Mouse (Mus musculus) kidney, postnatal 0 days (tissue): ENCODE data around the gene Ctcf. TPM values are rescaled to one million over a fixed set of nuclear protein-coding genes. Genes with fewer than 3 reads are reported as not detected.
A peak's percentile ranks its signal among the peaks of the same experiment; 100 is the strongest.

Experiments
- ATAC-seq: fragments of 200-750 bp; cut with Nextera tagmentation; replicated peaks from 2 replicates; pipeline ENCODE4 v1.8.0; 2017; ENCODE audit warnings: low read depth, moderate number of reproducible peaks, moderate TSS enrichment, moderate library complexity; ENCODE audit not compliant: low FRiP score
- DNase-seq: peaks from one replicate; pipeline ENCODE4 v3.0.0-alpha.2; 2016; ENCODE audit warnings: low spot score
- H3K27ac ChIP-seq: fragments of 300-500 bp; sonication (generic); 2 replicates; pipeline ENCODE4 v1.5.1; 2014; ENCODE audit warnings: mild to moderate bottlenecking
- H3K27me3 ChIP-seq: fragments of 300-500 bp; sonication (generic); 2 replicates; pipeline ENCODE4 v1.6.1; 2014; ENCODE audit warnings: low read length, mixed read lengths; ENCODE audit not compliant: insufficient read depth
- H3K36me3 ChIP-seq: fragments of 300-500 bp; sonication (generic); 2 replicates; pipeline ENCODE4 v1.6.1; 2014; ENCODE audit warnings: low read length, mixed read lengths; ENCODE audit not compliant: insufficient read depth
- H3K4me1 ChIP-seq: fragments of 300-500 bp; sonication (generic); replicated peaks from 2 replicates; pipeline ENCODE4 v1.6.1; 2014; ENCODE audit warnings: antibody characterized with exemption, low read length, mixed read lengths; ENCODE audit not compliant: insufficient read depth
- H3K4me2 ChIP-seq: fragments of 300-500 bp; sonication (generic); 2 replicates; pipeline ENCODE4 v1.6.1; 2014; ENCODE audit warnings: mild to moderate bottlenecking, low read length, moderate library complexity, mixed read lengths
- H3K4me3 ChIP-seq: fragments of 300-500 bp; sonication (generic); replicated peaks from 2 replicates; pipeline ENCODE4 v1.5.1; 2014; ENCODE audit warnings: low read depth, low read length
- H3K9ac ChIP-seq: fragments of 300-500 bp; sonication (generic); 2 replicates; pipeline ENCODE4 v1.6.1; 2014; ENCODE audit warnings: low read depth, low read length
- H3K9me3 ChIP-seq: fragments of 300-500 bp; sonication (generic); replicated peaks from 2 replicates; pipeline ENCODE4 v1.6.1; 2016; ENCODE audit warnings: low read length, inconsistent platforms, mixed read lengths
- CTCF ChIP-seq: IDR thresholded peaks from 2 replicates; pipeline ENCODE4 v1.5.1; 2016; ENCODE audit warnings: antibody characterized with exemption, low read depth, mild to moderate bottlenecking, moderate library complexity
- WGBS: fragments of 180-500 bp; shearing (Covaris S2); extraction: QIAGEN DNeasy Blood & Tissue Kit; methylation state at CpG from one replicate; pipeline ENCODE4 v1.1.7; 2014; 5-methylcytosine and 5-hydroxymethylcytosine counted together
- polyA plus RNA-seq: library from polyadenylated mRNA; unstranded; fragments of >200 nt; fragmentation: Nextera tagmentation; extraction: Ambion mirVana; gene quantifications from 2 replicates; pipeline ENCODE4 v1.2.1, GENCODE M21; 2015

Ctcf gene
- polyA plus RNA-seq, 1 experiment from 2014 or later = 89.4 TPM

DNA sequence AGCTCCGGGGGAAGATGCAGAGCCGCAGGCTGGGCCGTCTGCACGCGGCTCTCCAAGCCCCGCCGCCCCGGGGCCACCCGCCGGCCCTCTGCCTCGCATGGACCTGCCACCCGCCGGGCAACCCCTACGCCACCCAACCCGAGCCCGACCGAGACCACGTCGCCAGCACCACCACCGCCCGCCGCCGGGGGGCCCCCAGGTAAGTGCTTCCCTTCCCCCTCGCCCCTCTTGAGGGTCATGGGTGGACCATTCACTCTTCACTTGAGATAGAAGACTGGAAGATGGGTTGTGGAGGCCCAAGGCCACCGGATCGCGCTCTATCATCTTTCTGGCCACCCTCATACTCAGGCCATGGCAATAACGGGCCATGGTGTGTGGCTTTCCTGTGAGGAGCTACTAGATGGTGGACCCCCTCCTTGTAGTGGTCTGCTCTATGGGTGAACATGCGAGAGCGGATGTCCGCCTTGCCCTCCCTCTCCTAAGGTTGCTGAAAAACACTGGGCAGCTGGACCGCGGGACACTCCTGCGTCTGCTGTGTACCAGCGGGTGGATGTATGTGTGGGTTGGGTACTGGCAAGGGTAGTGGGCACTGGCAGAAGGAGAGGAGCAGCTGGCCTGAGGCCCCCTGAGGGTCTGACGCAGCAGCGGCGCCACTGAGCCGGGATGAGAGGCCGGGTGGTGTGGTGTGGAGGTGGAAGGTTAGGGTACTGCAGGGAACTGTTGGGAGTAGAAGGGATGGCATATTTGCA, 57.9 kb downstream of the Ctcf start:
- H3K27ac ChIP-seq = no peak overlapping the region
- no peaks in the 10 kb centered on the region for H3K36me3 ChIP-seq
- H3K9me3 ChIP-seq = no peaks in the 10 kb centered on the region
- peak overlapping the region; percentile 95 for H3K4me2 ChIP-seq
- TF ChIP-seq CTCF = no peak
- H3K9ac ChIP-seq = 0 out of 2 replicates have a peak overlapping the region, but pooled peaks have one; percentile 31
- H3K27me3 ChIP-seq = no peaks in the 10 kb centered on the region
- ATAC-seq = peak; percentile 11; the same call in 1 of the 2 replicates
- H3K4me1 ChIP-seq = peaks cover 10% of the 10 kb centered on the region
- DNase-seq = no peak
- peak overlapping the region; percentile 44 for H3K4me3 ChIP-seq
- WGBS = 10% methylated on average over 40 of the region's 40 CpGs

GRCm38 (mm10) chr8:105695080-105695780, 58.9 kb downstream of the Ctcf start:
- DNase-seq (no peak), ATAC-seq (no peak)
- Histone ChIP-seq H3K27ac (no peak overlapping the region), H3K9me3 (no peaks in the 10 kb centered on the region), H3K4me3 (no peak overlapping the region), H3K4me2 (no peak overlapping the region), H3K27me3 (no peaks in the 10 kb centered on the region), H3K4me1 (peaks cover 14% of the 10 kb centered on the region), H3K36me3 (no peaks in the 10 kb centered on the region), H3K9ac (no peak overlapping the region)
- TF ChIP-seq CTCF = no peak
- 77% methylated on average over 30 of the region's 30 CpGs for WGBS

DNA sequence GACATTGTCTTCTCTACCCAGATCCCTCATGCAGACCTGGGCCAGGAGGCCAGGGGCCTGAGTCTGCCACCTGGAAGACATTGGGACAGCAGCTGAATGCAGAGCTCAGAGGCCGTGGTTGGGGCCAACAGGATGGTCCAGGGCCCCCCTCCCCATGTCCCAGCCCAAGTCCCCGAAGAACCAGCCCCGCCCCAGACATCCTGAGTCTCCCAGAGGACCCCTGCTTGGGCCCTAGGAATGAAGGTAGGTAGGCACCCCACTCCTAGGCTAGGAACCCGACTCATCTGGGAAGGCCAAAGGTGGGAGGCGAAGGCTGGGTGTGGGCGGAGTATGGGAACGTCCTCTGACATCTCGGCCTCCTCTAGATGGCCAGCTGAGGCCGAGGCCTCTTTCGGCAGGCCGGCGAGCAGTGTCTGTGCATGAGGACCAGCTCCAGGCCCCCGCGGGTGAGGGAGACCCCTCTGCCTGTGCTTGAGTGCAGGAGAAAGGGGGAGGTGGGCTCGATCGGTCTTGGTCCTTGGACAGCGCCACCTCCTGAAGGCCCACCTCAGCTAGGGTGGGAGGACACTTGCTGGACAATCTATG, 60.9 kb downstream of the Ctcf start:
- no peaks in the 10 kb centered on the region for H3K9me3 ChIP-seq
- H3K4me2 ChIP-seq = no peak overlapping the region
- H3K27ac ChIP-seq = no peak overlapping the region
- H3K9ac ChIP-seq = no peak overlapping the region
- no peak overlapping the region for H3K4me3 ChIP-seq
- no peaks in the 10 kb centered on the region for H3K27me3 ChIP-seq
- 84% methylated on average over 17 of the region's 17 CpGs for WGBS
- DNase-seq (no peak), ATAC-seq (no peak)
- peaks cover 22% of the 10 kb centered on the region for H3K4me1 ChIP-seq
- no peaks in the 10 kb centered on the region for H3K36me3 ChIP-seq
- TF ChIP-seq CTCF = no peak

DNA sequence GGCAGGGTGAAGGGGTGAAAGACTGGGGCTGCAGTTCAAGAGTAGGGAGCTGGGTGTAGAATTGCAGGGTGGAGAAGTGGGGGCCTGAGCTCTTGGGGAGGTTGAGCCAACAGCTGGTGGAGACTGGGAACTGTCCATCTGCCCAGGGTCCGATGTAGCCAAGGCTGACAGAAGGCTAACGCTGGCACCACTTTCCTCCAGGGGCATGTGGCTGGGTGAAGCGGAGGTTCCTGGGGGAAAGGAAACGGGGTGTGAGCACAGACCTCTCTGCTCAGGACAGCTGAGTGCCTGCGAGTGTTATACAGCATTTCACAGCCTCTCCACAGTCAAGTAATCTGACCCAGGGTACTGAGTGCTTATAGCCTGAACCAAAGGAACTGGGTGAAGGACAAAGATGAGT, 62.4 kb downstream of the Ctcf start:
- Histone ChIP-seq H3K27me3 (no peaks in the 10 kb centered on the region), H3K4me1 (peaks cover 21% of the 10 kb centered on the region), H3K4me3 (no peak overlapping the region), H3K27ac (no peak overlapping the region), H3K36me3 (peaks cover 2% of the 10 kb centered on the region; the same call in 1 of the 2 replicates), H3K9ac (no peak overlapping the region), H3K9me3 (no peaks in the 10 kb centered on the region), H3K4me2 (no peak overlapping the region)
- TF ChIP-seq CTCF = no peak
- WGBS = 88% methylated on average over 5 of the region's 5 CpGs
- ATAC-seq (no peak), DNase-seq (no peak)

DNA sequence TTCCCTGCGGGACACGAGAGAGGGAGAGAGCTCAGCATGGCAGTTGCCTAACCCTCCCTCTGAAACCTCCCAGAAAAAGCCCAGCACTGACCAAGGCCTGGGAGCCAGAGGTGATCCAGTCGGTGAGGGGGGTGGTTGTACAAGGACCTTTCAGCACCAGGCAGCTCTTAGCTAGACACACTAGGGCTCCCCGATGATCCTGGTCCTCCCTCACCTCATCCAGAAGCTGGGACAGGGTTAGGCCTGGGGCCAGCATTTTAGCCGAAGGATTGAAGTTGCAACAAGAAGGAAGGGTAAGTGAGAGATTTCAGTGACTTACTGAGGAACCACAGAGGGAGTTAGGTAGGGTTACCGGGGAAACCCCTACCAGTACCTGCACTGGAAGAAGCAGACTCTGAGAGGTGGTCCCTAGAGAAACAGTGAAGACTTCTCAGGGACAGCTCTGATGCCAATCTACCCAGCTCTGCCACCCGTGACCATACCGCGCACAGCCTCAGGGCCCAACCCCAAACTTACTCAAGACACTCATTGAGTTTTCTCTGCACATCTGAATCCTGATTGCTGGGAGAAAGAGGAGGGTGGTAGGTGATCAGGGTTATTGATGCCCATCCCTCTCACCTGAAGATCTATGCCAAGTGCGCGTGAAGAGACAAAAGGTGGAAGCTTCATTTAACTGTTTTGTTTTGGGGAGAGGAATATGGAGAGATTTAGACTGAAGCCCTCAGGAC, 63.3 kb downstream of the Ctcf start:
- Histone ChIP-seq H3K36me3 (peaks cover 6% of the 10 kb centered on the region; the same call in 1 of the 2 replicates), H3K4me1 (peaks cover 12% of the 10 kb centered on the region; the same call in 1 of the 2 replicates), H3K27ac (no peak overlapping the region), H3K9me3 (no peaks in the 10 kb centered on the region), H3K4me2 (peak overlapping the region; percentile 92), H3K9ac (peak overlapping the region; percentile 50; the same call in 1 of the 2 replicates), H3K27me3 (no peaks in the 10 kb centered on the region), H3K4me3 (peak overlapping the region; percentile 51; the same call in 1 of the 2 replicates)
- DNase-seq = no peak
- ATAC-seq = no peak
- no peak for TF ChIP-seq CTCF
- 80% methylated on average over 11 of the region's 11 CpGs for WGBS

DNA sequence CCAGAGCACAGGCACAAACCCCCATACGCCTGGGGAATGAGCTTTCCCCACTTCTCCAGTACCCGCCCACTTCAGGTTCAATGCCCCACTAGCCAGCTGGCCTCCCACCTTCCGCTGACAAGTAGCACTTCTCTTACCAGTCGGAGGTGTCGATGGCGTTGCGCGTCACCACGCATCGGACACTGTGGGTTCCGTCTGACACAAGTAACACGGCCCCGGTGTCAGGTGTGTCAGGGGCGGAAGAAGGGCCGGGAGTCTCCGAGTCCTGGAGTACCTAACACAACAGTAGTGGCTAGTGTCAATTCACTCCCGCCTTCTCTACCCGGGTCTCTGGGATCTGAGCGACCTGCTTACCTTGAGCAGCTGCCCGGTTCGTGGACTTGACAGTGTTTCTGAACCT, 64.2 kb downstream of the Ctcf start:
- H3K9ac ChIP-seq = peak overlapping the region; percentile 50
- peaks cover 6% of the 10 kb centered on the region; the same call in 1 of the 2 replicates for H3K36me3 ChIP-seq
- TF ChIP-seq CTCF = no peak
- DNase-seq (peak; percentile 62), ATAC-seq (peak; percentile 18)
- H3K4me1 ChIP-seq = peaks cover 12% of the 10 kb centered on the region; the same call in 1 of the 2 replicates
- WGBS = 0% methylated on average over 21 of the region's 21 CpGs
- H3K4me3 ChIP-seq = peak overlapping the region; percentile 51
- H3K9me3 ChIP-seq = no peaks in the 10 kb centered on the region
- peak overlapping the region; percentile 86 for H3K27ac ChIP-seq
- no peaks in the 10 kb centered on the region for H3K27me3 ChIP-seq
- H3K4me2 ChIP-seq = peak overlapping the region; percentile 92
